Mouse (Mus musculus) neural tube, embryonic 12.5 days (tissue): ENCODE data around the gene Pnkd. TPM values are rescaled to one million over a fixed set of nuclear protein-coding genes. Genes with fewer than 3 reads are reported as not detected.
A peak's percentile ranks its signal among the peaks of the same experiment; 100 is the strongest.

Experiments used
- ATAC-seq: fragments of 200-750 bp; cut with Nextera tagmentation; 2 replicates; pipeline ENCODE4 v1.8.0; 2017; ENCODE audit warnings: low read depth, mild to moderate bottlenecking, moderate TSS enrichment, moderate library complexity; ENCODE audit not compliant: low FRiP score
- H3K27ac ChIP-seq: fragments of 300-500 bp; sonication (generic); 2 replicates; pipeline ENCODE4 v1.5.1; 2016
- H3K27me3 ChIP-seq: fragments of 300-500 bp; sonication (generic); replicated peaks from 2 replicates; pipeline ENCODE4 v1.6.1; 2016; ENCODE audit warnings: mild to moderate bottlenecking
- H3K36me3 ChIP-seq: fragments of 300-500 bp; sonication (generic); 2 replicates; pipeline ENCODE4 v1.6.1; 2016; ENCODE audit warnings: mild to moderate bottlenecking
- H3K4me1 ChIP-seq: fragments of 300-500 bp; sonication (generic); 2 replicates; pipeline ENCODE4 v1.6.1; 2016
- H3K4me2 ChIP-seq: fragments of 300-500 bp; sonication (generic); replicated peaks from 2 replicates; pipeline ENCODE4 v1.6.1; 2016; ENCODE audit warnings: mild to moderate bottlenecking
- H3K4me3 ChIP-seq: fragments of 300-500 bp; sonication (generic); 2 replicates; pipeline ENCODE4 v1.5.1; 2016
- H3K9ac ChIP-seq: fragments of 300-500 bp; sonication (generic); 2 replicates; pipeline ENCODE4 v1.6.1; 2016; ENCODE audit warnings: mild to moderate bottlenecking
- H3K9me3 ChIP-seq: fragments of 300-500 bp; sonication (generic); 2 replicates; pipeline ENCODE4 v1.6.1; 2016; ENCODE audit warnings: mild to moderate bottlenecking
- WGBS: fragments of 180-500 bp; shearing (Covaris S2); methylation state at CpG from one replicate; pipeline ENCODE4 v1.1.7; 2016; 5-methylcytosine and 5-hydroxymethylcytosine counted together
- polyA plus RNA-seq: library from polyadenylated mRNA; unstranded; fragments of >200 nt; fragmentation: Nextera tagmentation; extraction: Ambion mirVana; gene quantifications from 2 replicates; pipeline ENCODE4 v1.2.1, GENCODE M21; 2016

Pnkd gene
- polyA plus RNA-seq, 1 experiment from 2014 or later = 104 TPM

GRCm38 (mm10) chr1:74361812-74362211, 77.1 kb downstream of the Pnkd start, which contains the start of gene Catip:
Catip (plus strand) TSS chr1:74362108.
- H3K36me3 ChIP-seq = no peaks in the 10 kb centered on the region
- H3K4me3 ChIP-seq = no peak within 1 kb of the TSS
- no peaks in the 10 kb centered on the region for H3K9me3 ChIP-seq
- no peaks in the 10 kb centered on the region for H3K27me3 ChIP-seq
- no peak within 1 kb of the TSS for H3K27ac ChIP-seq
- 3% methylated on average over 2 of the region's 2 CpGs for WGBS
- H3K4me2 ChIP-seq = no peak within 1 kb of the TSS
- H3K9ac ChIP-seq = no peak within 1 kb of the TSS; the same call in 1 of the 2 replicates
- no peaks in the 10 kb centered on the region for H3K4me1 ChIP-seq
- peak; percentile 56; the same call in 1 of the 2 replicates for ATAC-seq

DNA sequence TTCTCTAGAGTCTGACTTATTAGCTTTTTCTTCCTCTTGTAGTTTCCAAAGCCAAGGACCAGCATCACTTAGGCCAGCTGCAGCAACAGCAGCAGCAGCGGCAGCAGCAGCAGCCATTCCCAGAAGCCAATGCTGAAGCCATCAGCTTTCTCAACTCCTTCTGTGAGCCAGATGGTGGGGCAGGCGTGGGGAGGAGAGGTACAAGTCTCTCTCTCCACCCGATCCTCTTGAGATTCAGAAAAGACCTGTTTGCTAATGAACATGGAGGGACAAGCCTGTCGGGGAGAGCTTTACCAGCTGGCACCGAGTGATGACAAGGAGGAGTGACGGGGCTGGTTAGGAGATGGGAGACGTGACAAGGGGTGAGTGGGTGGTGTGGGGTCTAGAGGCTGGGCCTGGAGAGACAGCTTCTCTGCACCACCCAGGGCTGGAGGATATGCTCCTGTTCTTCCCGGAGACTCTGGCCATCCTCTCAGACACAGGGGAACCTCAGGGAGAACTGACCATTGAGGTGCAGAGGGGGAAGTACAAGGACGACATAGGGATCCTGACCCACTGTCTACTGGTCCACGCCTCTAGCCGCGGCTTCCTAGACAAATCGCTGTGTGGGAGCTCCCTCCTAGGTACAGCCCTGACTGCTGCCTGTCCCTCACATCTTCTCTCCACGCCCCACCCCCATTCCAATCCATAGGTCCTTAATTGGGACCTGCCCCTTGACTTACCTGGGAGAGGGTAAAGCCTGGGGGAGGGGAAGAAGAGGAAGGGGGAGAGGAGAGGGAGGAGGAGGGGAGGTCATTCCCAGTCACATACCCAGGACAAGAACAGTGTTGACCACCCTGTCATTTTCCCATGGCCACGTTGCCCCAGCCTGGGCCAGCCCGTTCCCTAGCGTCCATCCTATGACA, 77.8 kb downstream of the Pnkd start:
- H3K4me1 ChIP-seq = no peaks in the 10 kb centered on the region
- H3K4me2 ChIP-seq = no peak overlapping the region
- WGBS = 69% methylated on average over 17 of the region's 17 CpGs
- no peaks in the 10 kb centered on the region for H3K9me3 ChIP-seq
- no peaks in the 10 kb centered on the region for H3K36me3 ChIP-seq
- no peak overlapping the region for H3K27ac ChIP-seq
- H3K4me3 ChIP-seq = no peak overlapping the region
- H3K27me3 ChIP-seq = no peaks in the 10 kb centered on the region
- no peak for ATAC-seq
- H3K9ac ChIP-seq = no peak overlapping the region; the same call in 1 of the 2 replicates

GRCm38 (mm10) chr1:74363437-74363836, 78.7 kb downstream of the Pnkd start:
- no peak overlapping the region for H3K4me2 ChIP-seq
- WGBS = 71% methylated on average over 5 of the region's 5 CpGs
- no peak overlapping the region for H3K9ac ChIP-seq
- H3K9me3 ChIP-seq = no peaks in the 10 kb centered on the region
- no peak for ATAC-seq
- H3K27ac ChIP-seq = no peak overlapping the region
- H3K4me1 ChIP-seq = peaks cover 6% of the 10 kb centered on the region; the same call in 1 of the 2 replicates
- no peaks in the 10 kb centered on the region for H3K36me3 ChIP-seq
- no peaks in the 10 kb centered on the region for H3K27me3 ChIP-seq
- no peak overlapping the region for H3K4me3 ChIP-seq

- Histone ChIP-seq H3K9me3 (no peaks in the 10 kb centered on the region), H3K4me2 (no peak overlapping the region), H3K27me3 (no peaks in the 10 kb centered on the region), H3K4me1 (peaks cover 7% of the 10 kb centered on the region; the same call in 1 of the 2 replicates), H3K4me3 (no peak overlapping the region), H3K36me3 (no peaks in the 10 kb centered on the region), H3K9ac (no peak overlapping the region), H3K27ac (no peak overlapping the region)
- 78% methylated on average over 8 of the region's 8 CpGs for WGBS
- ATAC-seq = no peak
These were observed 79.5 kb downstream of the Pnkd start for GRCm38 (mm10) chr1:74364270-74364669.

DNA sequence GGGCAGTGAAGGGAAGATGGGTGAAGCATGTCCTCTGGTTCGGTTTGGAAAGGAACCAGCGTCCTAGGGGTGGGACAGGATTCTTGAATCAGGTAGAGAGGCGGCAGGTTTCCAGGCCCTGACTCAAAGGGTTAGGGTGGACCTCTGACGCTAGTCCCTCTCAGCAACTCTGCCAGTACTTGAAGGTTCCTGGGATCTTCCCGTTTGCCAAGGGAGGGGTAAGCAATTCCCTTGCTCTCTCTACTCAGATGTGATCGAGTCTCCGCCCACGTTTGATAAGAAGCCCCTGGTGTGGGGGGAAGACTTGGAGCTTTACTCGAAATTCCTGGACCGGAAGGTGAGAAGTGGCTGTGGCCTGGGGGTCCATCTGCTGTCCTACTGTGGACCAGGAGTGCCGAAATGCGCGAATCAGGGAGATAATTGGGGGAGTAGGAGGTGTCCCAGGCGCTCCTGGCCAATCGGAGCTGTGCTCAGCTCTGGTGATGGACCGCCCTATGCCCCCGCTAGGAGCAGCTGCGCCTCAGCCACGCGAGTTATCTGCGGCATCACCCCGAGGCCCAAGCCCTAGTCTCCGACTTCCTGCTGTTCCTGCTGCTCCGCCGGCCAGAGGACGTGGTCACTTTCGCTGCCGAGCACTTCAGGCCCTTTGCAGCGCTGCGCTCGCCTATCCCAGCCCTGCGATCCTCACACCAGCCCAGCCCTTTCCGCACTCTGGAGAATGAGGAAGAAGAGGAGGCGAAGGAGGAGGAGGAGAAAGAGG, 83.3 kb downstream of the Pnkd start:
- Histone ChIP-seq H3K9me3 (no peaks in the 10 kb centered on the region), H3K27ac (no peak overlapping the region), H3K36me3 (no peaks in the 10 kb centered on the region), H3K4me1 (peaks cover 7% of the 10 kb centered on the region; the same call in 1 of the 2 replicates), H3K4me2 (peak overlapping the region; percentile 59), H3K4me3 (peak overlapping the region; percentile 16), H3K27me3 (no peaks in the 10 kb centered on the region), H3K9ac (0 out of 2 replicates have a peak overlapping the region, but pooled peaks have one; percentile 29)
- ATAC-seq = peak; percentile 71; the same call in 1 of the 2 replicates
- 19% methylated on average over 34 of the region's 34 CpGs for WGBS

- Histone ChIP-seq H3K4me1 (peaks cover 7% of the 10 kb centered on the region; the same call in 1 of the 2 replicates), H3K27me3 (no peaks in the 10 kb centered on the region), H3K9me3 (no peaks in the 10 kb centered on the region), H3K27ac (no peak overlapping the region), H3K9ac (no peak overlapping the region), H3K4me2 (no peak overlapping the region), H3K36me3 (no peaks in the 10 kb centered on the region), H3K4me3 (no peak overlapping the region)
- no peak for ATAC-seq
- WGBS = 43% methylated on average over 4 of the region's 4 CpGs
These were observed 85.3 kb downstream of the Pnkd start for GRCm38 (mm10) chr1:74370040-74370439.

GRCm38 (mm10) chr1:74373372-74373771, 88.6 kb downstream of the Pnkd start:
- no peak overlapping the region for H3K4me3 ChIP-seq
- no peak overlapping the region for H3K4me2 ChIP-seq
- ATAC-seq = no peak
- peaks cover 2% of the 10 kb centered on the region; the same call in 1 of the 2 replicates for H3K4me1 ChIP-seq
- H3K9ac ChIP-seq = no peak overlapping the region
- no peaks in the 10 kb centered on the region for H3K36me3 ChIP-seq
- no peaks in the 10 kb centered on the region for H3K27me3 ChIP-seq
- H3K27ac ChIP-seq = no peak overlapping the region
- H3K9me3 ChIP-seq = no peaks in the 10 kb centered on the region
- WGBS = 80% methylated on average over 4 of the region's 4 CpGs

DNA sequence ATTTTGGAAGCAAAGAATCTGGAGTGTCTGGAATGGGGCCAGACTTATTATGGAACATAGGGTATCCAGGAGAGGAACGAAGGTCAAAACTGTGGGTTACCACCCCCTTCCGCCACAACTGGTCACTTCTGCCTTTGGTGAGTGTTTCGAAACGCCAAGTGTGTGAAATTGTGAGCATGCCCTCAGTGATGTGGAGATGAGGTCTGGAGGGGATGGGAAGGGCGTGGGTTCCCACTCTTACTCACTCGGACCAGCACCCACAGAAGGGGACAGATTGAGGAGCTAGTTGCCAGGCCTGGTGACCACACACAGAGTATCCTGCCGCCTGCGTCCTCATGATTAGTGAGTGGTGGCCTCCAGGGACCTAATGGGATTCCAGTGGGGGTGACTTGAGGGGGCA, 90.2 kb downstream of the Pnkd start, which contains the start of gene Slc11a1:
Gene Slc11a1 (plus strand): TSS at position 216 of the 400 bp plus-strand sequence.
- H3K9ac ChIP-seq = no peak within 1 kb of the TSS
- H3K4me2 ChIP-seq = no peak within 1 kb of the TSS
- 74% methylated on average over 8 of the region's 8 CpGs for WGBS
- no peaks in the 10 kb centered on the region for H3K36me3 ChIP-seq
- H3K27me3 ChIP-seq = no peaks in the 10 kb centered on the region
- ATAC-seq = no peak
- no peaks in the 10 kb centered on the region for H3K4me1 ChIP-seq
- H3K27ac ChIP-seq = no peak within 1 kb of the TSS
- H3K4me3 ChIP-seq = no peak within 1 kb of the TSS
- no peaks in the 10 kb centered on the region for H3K9me3 ChIP-seq

GRCm38 (mm10) chr1:74375561-74375960, 90.8 kb downstream of the Pnkd start:
- no peak overlapping the region for H3K4me3 ChIP-seq
- no peak overlapping the region for H3K4me2 ChIP-seq
- no peaks in the 10 kb centered on the region for H3K27me3 ChIP-seq
- H3K9me3 ChIP-seq = no peaks in the 10 kb centered on the region
- no peaks in the 10 kb centered on the region for H3K4me1 ChIP-seq
- no peak overlapping the region for H3K27ac ChIP-seq
- H3K36me3 ChIP-seq = no peaks in the 10 kb centered on the region
- 82% methylated on average over 10 of the region's 10 CpGs for WGBS
- ATAC-seq = no peak
- no peak overlapping the region for H3K9ac ChIP-seq

GRCm38 (mm10) chr1:74376396-74376795, 91.7 kb downstream of the Pnkd start:
- Histone ChIP-seq H3K27ac (no peak overlapping the region), H3K4me2 (no peak overlapping the region), H3K4me3 (no peak overlapping the region), H3K36me3 (no peaks in the 10 kb centered on the region), H3K4me1 (no peaks in the 10 kb centered on the region), H3K9me3 (no peaks in the 10 kb centered on the region), H3K9ac (no peak overlapping the region), H3K27me3 (no peaks in the 10 kb centered on the region)
- ATAC-seq = no peak
- WGBS = 74% methylated on average over 4 of the region's 4 CpGs

DNA sequence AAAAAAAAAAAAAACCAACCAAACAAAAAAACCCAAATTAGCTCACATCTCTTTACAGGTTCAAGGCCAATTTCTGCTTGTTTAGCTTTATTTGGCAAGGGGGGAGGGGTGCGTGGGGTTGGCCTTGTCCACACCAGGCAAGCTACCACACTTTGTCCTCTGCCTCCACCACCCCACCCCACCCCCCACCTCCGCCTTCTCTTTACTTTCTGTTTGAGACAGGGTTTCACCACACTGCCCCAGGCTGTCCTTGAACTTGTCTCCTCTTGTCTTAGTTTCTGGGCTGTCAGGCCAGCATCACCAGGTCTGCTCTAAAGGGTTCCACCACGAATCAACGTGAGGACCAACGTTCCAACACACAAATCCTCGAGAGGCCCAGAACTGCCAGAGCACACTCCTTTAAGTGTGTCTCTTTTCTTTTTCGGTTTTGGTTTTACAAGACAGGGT, 94.4 kb downstream of the Pnkd start:
- H3K27me3 ChIP-seq = no peaks in the 10 kb centered on the region
- H3K4me2 ChIP-seq = no peak overlapping the region
- H3K4me1 ChIP-seq = no peaks in the 10 kb centered on the region
- no peak for ATAC-seq
- H3K9me3 ChIP-seq = no peaks in the 10 kb centered on the region
- WGBS = 85% methylated on average over 7 of the region's 7 CpGs
- no peak overlapping the region for H3K27ac ChIP-seq
- no peak overlapping the region for H3K4me3 ChIP-seq
- no peak overlapping the region for H3K9ac ChIP-seq
- H3K36me3 ChIP-seq = no peaks in the 10 kb centered on the region

GRCm38 (mm10) chr1:74380484-74380883, 95.8 kb downstream of the Pnkd start:
- Histone ChIP-seq H3K9ac (no peak overlapping the region), H3K4me3 (no peak overlapping the region), H3K27me3 (no peaks in the 10 kb centered on the region), H3K9me3 (no peaks in the 10 kb centered on the region), H3K4me2 (no peak overlapping the region), H3K36me3 (no peaks in the 10 kb centered on the region), H3K4me1 (no peaks in the 10 kb centered on the region), H3K27ac (no peak overlapping the region)
- no peak for ATAC-seq
- WGBS = 94% methylated on average over 5 of the region's 5 CpGs
